In the genomic region with DNA sequence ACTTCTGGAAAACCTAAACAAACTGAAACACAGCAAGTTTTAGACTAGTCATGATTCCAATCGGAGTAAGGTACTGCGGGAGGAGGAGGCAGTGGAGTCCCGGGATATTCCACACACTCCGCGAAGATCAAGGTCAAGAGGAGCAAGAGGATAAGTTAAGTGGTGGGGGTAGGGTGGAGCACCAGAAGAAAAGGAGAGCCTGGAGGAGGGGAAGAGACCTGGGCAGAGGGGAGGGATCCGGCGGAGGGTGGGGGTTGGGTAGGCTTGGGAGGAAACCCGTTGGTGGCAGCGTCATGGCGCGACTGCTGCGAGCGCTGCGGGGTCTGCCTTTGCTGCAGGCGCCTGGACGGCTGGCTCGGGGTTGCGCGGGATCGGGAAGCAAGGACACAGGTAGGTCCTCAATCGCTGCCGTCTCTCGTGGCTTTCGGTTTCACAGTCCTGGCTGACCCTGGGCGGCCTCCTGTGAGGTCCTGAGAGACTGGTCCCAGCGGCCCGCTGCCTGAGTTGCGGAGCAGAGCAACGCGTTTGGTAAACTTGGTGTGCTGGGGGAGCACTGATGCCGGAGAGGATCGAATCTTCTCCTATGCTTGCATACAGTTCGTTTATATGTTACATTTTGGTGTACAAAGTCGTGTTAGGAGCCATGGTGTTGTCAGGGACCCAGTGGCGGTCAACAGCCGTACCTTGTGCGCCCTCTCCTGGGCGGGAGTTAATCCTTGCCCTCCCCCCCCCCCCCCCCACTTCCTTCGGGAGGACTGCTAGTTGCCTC, we compare ENCODE assay signal across 7 mouse cellular contexts. TPM values are rescaled to one million over a fixed set of nuclear protein-coding genes. Genes with fewer than 3 reads are reported as not detected.
A peak's percentile ranks its signal among the peaks of the same experiment; 100 is the strongest.
DNase-seq lines count a peak whose midpoint lies in the region; ATAC-seq lines count a peak whose summit lies in the region.

TSS of gene Msrb2 (plus strand) at position 51 of the 769 bp plus-strand sequence.

- no peaks in the 10 kb centered on the region for H3K9me3 ChIP-seq in embryonic facial prominence, embryonic 12.5 days
- no peaks in the 10 kb centered on the region for H3K9me3 ChIP-seq in midbrain, embryonic 11.5 days (ENCODE audit: control insufficient read depth, low read length)

- peak within 1 kb of the TSS; percentile 70 for H3K4me3 ChIP-seq in embryonic facial prominence, embryonic 12.5 days
- peak within 1 kb of the TSS; percentile 68 for H3K4me3 ChIP-seq in midbrain, embryonic 11.5 days (ENCODE audit: low read depth, low read length)

- H3K4me2 ChIP-seq in embryonic facial prominence, embryonic 12.5 days (replicated peaks): peak within 1 kb of the TSS; percentile 59
- peak within 1 kb of the TSS; percentile 57 for H3K4me2 ChIP-seq in midbrain, embryonic 11.5 days

- no peaks in the 10 kb centered on the region for H3K36me3 ChIP-seq in embryonic facial prominence, embryonic 12.5 days
- no peaks in the 10 kb centered on the region for H3K36me3 ChIP-seq in midbrain, embryonic 11.5 days (ENCODE audit: control insufficient read depth, insufficient read depth, low read length)

- peak; percentile 90 for ATAC-seq in embryonic facial prominence, embryonic 12.5 days (ENCODE audit: insufficient number of reproducible peaks, insufficient read depth, low FRiP score, low TSS enrichment)
- ATAC-seq in midbrain, embryonic 11.5 days (ENCODE audit: low FRiP score): peak; percentile 89

- H3K4me1 ChIP-seq in embryonic facial prominence, embryonic 12.5 days: no peaks in the 10 kb centered on the region
- H3K4me1 ChIP-seq in midbrain, embryonic 11.5 days (ENCODE audit: control insufficient read depth, insufficient read depth, low read length): 0 out of 2 replicates have a peak, but pooled peaks cover 2% of the 10 kb centered on the region

- intact Hi-C loops in left cerebral cortex, postnatal 4 days (cut with DNase I): no loop called here

- H3K27me3 ChIP-seq in embryonic facial prominence, embryonic 12.5 days: no peaks in the 10 kb centered on the region
- H3K27me3 ChIP-seq in midbrain, embryonic 11.5 days (ENCODE audit: control insufficient read depth, insufficient read depth, low read length): no peaks in the 10 kb centered on the region

- peak; percentile 86 for DNase-seq in adrenal gland, postnatal 14 days
- peak; percentile 98 for DNase-seq in heart, adult 11 months
- DNase-seq in kidney, adult 11 months: peak; percentile 86
- DNase-seq in left cerebral cortex, postnatal 4 days: peak; percentile 78
- peak; percentile 98 for DNase-seq in midbrain, embryonic 11.5 days (ENCODE audit: low spot score, missing footprints)
- peak; percentile 73 for DNase-seq in right cerebral cortex, postnatal 4 days

- H3K9ac ChIP-seq in embryonic facial prominence, embryonic 12.5 days: peak within 1 kb of the TSS; percentile 73
- peak within 1 kb of the TSS; percentile 79 for H3K9ac ChIP-seq in midbrain, embryonic 11.5 days (ENCODE audit: low read length)

- H3K27ac ChIP-seq in embryonic facial prominence, embryonic 12.5 days: peak within 1 kb of the TSS; percentile 76
- H3K27ac ChIP-seq in midbrain, embryonic 11.5 days (ENCODE audit: low read depth, low read length): no peak within 1 kb of the TSS

- under 1% methylated on average over 39 of the region's 39 CpGs for WGBS in embryonic facial prominence, embryonic 12.5 days
- WGBS in midbrain, embryonic 11.5 days: 1% methylated on average over 39 of the region's 39 CpGs

RNA-seq across cellular contexts. Expression of gene Msrb2, which starts in this region (rescaled TPM):
- 29.9 and 31.1 TPM in 2 replicates for total RNA-seq in adrenal gland, postnatal 14 days (2021)
- polyA plus RNA-seq in embryonic facial prominence, embryonic 12.5 days (2016; fragmentation: Nextera tagmentation; extraction: Ambion mirVana): 25.4 and 27.7 TPM in 2 replicates
- total RNA-seq in left cerebral cortex, postnatal 4 days (2021): 1 to 10 TPM; 5.9 to 7.3 TPM
- polyA plus RNA-seq in midbrain, embryonic 11.5 days (2014; fragmentation: Nextera tagmentation; extraction: Ambion mirVana): 11.2 and 12.8 TPM in 2 replicates
